Mouse (Mus musculus): ENCODE measurements around the gene Nat8f5. TPM values are rescaled to one million over a fixed set of nuclear protein-coding genes. Genes with fewer than 3 reads are reported as not detected.
"Not testable (repeated sequence)": the region's sequence is repeated elsewhere in the genome, so short reads cannot be mapped to it uniquely, and the experiment has no call there.

The Nat8f5 gene
- polyA plus RNA-seq, 1 experiment from 2014 or later, result not detected

GRCm38 (mm10) chr6:85835104-85835503 lies 14.3 kb upstream of the Nat8f5 start:
- not testable (repeated sequence) for H3K27me3 ChIP-seq; H3K9ac ChIP-seq (replicated peaks); H3K4me2 ChIP-seq; H3K27ac ChIP-seq; H3K4me3 ChIP-seq (replicated peaks); ATAC-seq (ENCODE audit: insufficient number of reproducible peaks, insufficient read depth, low FRiP score, low TSS enrichment, low read depth); H3K9me3 ChIP-seq; H3K4me1 ChIP-seq (replicated peaks); H3K36me3 ChIP-seq
- 71% methylated on average over 1 of the region's 2 CpGs for WGBS

DNA sequence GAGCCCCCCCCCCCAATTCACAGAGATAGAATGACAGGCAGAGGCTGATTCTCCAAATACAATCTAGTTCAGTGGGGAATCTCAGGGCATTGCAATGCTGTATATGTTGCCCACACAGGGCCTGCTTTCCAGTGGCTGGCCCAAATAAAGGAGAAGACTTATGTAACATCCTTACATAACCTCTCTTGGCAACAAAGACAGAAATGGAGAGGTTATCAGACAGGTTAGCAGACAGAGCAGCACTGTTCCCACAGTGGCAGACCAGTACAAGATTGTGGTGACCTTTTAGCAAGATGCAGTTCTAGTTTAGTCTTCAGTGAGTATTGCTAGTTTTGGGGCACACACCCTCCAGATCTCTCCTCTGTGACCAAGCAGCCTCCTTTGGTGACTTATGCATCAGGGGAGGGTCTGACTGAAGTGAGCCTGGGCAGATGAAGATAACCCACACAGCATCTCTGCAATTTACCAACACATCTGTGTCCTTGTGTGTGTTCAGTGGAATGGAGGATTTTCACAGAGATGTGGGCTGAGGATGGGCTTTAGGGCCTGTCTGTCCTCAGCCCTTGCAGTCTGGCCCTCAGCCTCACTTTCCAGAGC lies 13.8 kb upstream of the Nat8f5 start:
- H3K27ac ChIP-seq; ATAC-seq (ENCODE audit: insufficient number of reproducible peaks, insufficient read depth, low FRiP score, low TSS enrichment, low read depth); H3K9ac ChIP-seq (replicated peaks); H3K4me1 ChIP-seq (replicated peaks); H3K9me3 ChIP-seq; H3K4me2 ChIP-seq; H3K36me3 ChIP-seq; H3K4me3 ChIP-seq (replicated peaks); H3K27me3 ChIP-seq: not testable (repeated sequence)

DNA sequence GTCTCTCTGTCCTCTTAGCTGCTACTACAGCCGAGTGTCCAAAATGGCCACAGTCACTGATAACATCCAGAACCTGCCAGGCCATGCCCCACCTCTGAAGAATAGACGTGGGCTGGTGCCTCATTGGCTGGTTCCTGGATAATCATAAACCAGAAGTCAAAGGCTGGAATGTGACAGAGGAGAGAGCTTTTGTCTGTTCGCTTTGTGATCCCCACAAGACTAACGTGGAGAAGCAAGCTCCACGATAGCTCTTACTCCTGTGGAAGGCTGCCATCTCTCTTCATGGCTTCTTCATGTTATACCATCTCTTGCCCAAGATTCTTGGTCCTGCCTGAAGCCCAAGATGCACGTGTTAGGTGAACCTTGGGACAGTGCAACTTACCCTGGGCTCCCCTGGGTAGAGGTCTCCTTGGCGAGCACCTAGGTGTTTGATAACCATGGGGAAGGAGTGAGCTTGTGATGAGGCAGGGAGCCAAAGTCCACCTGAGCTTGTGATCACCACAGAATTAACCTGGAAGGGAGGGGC lies 11.1 kb upstream of the Nat8f5 start, which contains the start of gene Nat8:
Gene Nat8, minus strand, starts transcription at position 287 of the 526 bp plus-strand sequence.
- H3K27ac ChIP-seq, result no peak within 1 kb of the TSS
- ATAC-seq (ENCODE audit: insufficient number of reproducible peaks, insufficient read depth, low FRiP score, low TSS enrichment, low read depth), result no peak
- no peak within 1 kb of the TSS for H3K9ac ChIP-seq (replicated peaks)
- H3K4me3 ChIP-seq (replicated peaks), result no peak within 1 kb of the TSS
- no peaks in the 10 kb centered on the region for H3K9me3 ChIP-seq
- peaks cover 5% of the 10 kb centered on the region; the same call in 1 of the 2 replicates for H3K4me1 ChIP-seq (replicated peaks)
- no peaks in the 10 kb centered on the region for H3K27me3 ChIP-seq
- no peak within 1 kb of the TSS for H3K4me2 ChIP-seq
- 81% methylated on average over 7 of the region's 7 CpGs for WGBS
- H3K36me3 ChIP-seq, result no peaks in the 10 kb centered on the region

DNA sequence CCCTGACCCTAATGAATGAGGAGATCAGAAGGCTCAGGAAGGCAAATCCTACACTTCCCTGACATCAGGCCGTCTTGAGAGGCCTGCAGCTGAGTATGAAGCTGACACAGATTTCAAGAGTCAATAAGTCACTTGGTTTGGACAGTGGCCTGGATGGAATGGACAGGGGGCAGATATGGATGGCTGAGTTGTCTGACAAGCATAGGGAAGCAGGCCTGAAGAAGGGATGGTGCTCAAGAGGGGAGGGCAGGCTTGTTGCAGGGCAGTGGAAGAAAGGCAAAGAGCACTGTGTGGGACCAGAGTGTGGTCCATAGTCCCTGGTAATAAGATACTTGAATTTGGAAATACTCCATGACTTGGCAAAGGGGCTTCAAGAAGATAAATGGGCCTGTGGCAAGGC lies 8.7 kb upstream of the Nat8f5 start:
- ATAC-seq (ENCODE audit: insufficient number of reproducible peaks, insufficient read depth, low FRiP score, low TSS enrichment, low read depth), result no peak
- peaks cover 5% of the 10 kb centered on the region; the same call in 1 of the 2 replicates for H3K4me1 ChIP-seq (replicated peaks)
- no peaks in the 10 kb centered on the region for H3K36me3 ChIP-seq
- H3K27ac ChIP-seq, result no peak overlapping the region
- 49% methylated on average over 1 of the region's 1 CpGs for WGBS
- H3K4me3 ChIP-seq (replicated peaks), result no peak overlapping the region
- H3K4me2 ChIP-seq, result no peak overlapping the region
- no peaks in the 10 kb centered on the region for H3K9me3 ChIP-seq
- H3K9ac ChIP-seq (replicated peaks), result no peak overlapping the region
- no peaks in the 10 kb centered on the region for H3K27me3 ChIP-seq

GRCm38 (mm10) chr6:85825886-85826285 lies 5.1 kb upstream of the Nat8f5 start:
- Histone ChIP-seq H3K9me3 (no peaks in the 10 kb centered on the region), H3K4me2 (no peak overlapping the region), H3K36me3 (no peaks in the 10 kb centered on the region), H3K27me3 (no peaks in the 10 kb centered on the region), H3K9ac (replicated peaks) (no peak overlapping the region), H3K4me1 (replicated peaks) (no peaks in the 10 kb centered on the region), H3K4me3 (replicated peaks) (no peak overlapping the region), H3K27ac (no peak overlapping the region)
- no peak for ATAC-seq (ENCODE audit: insufficient number of reproducible peaks, insufficient read depth, low FRiP score, low TSS enrichment, low read depth)
- WGBS, result 84% methylated on average over 2 of the region's 2 CpGs

DNA sequence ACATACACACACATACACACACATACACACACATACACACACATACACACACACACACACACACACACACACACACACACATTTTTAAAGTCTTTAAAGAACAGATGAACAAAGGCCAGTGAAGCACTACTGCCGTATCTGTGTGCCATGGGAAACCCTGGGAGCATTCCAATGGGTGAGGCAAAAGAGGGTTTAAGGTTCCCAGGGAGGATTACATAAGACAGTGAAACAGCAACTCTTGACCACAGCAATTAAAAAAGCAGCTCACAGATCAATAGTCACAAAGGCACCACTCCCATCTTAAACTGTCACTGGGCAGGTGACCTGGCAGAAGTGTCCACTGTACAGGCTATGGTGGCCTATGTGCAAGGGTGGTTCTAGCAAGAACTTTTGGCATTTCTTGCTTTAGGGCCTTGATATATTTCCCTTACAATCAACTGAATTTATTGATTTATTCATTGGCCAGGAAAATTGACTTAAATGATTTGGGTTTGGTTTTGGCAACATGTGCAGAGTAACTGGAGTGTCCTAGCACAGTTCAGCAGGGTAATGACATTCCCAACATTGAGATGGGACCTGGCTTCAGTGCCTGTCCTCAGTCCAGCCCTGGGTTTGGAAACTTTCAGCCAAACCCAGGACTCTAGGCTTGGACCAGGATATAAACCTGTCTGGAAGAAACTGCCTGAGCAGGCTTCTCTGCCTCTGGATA lies 2.8 kb upstream of the Nat8f5 start:
- no peak overlapping the region for H3K9ac ChIP-seq (replicated peaks)
- H3K4me3 ChIP-seq (replicated peaks), result no peak overlapping the region
- no peak overlapping the region for H3K27ac ChIP-seq
- H3K9me3 ChIP-seq, result no peaks in the 10 kb centered on the region
- no peak for ATAC-seq (ENCODE audit: insufficient number of reproducible peaks, insufficient read depth, low FRiP score, low TSS enrichment, low read depth)
- H3K4me2 ChIP-seq, result no peak overlapping the region
- H3K36me3 ChIP-seq, result no peaks in the 10 kb centered on the region
- H3K4me1 ChIP-seq (replicated peaks), result no peaks in the 10 kb centered on the region
- WGBS, result 90% methylated on average over 1 of the region's 1 CpGs
- no peaks in the 10 kb centered on the region for H3K27me3 ChIP-seq

DNA sequence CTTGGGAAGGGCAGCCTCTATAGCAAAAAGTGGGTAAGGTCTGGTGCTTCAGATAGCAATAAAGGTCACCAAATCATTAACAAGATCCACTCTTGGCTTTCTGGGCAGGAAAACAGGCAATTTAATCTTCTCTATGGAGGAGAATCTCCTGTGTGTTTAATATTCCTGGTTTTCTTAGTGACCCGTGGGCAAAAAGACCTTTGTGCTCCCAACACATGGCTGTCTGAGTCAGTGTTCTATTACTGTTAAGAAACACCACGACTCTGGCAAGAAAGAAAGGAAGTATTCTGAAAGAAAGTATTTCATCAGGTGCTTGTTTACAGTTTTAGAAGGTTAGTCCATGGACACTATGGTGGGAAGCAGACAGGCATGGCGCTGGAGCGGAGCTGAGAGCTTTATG lies 1.5 kb upstream of the Nat8f5 start:
- no peak for ATAC-seq (ENCODE audit: insufficient number of reproducible peaks, insufficient read depth, low FRiP score, low TSS enrichment, low read depth)
- WGBS, result 87% methylated on average over 4 of the region's 4 CpGs
- H3K4me1 ChIP-seq (replicated peaks), result no peaks in the 10 kb centered on the region

GRCm38 (mm10) chr6:85818338-85818737 lies 2.4 kb downstream of the Nat8f5 start:
- WGBS, result 42% methylated on average over 1 of the region's 1 CpGs
- Histone ChIP-seq H3K9ac (replicated peaks) (no peak overlapping the region), H3K4me2 (no peak overlapping the region), H3K4me1 (replicated peaks) (no peaks in the 10 kb centered on the region), H3K9me3 (no peaks in the 10 kb centered on the region), H3K36me3 (no peaks in the 10 kb centered on the region), H3K4me3 (replicated peaks) (no peak overlapping the region), H3K27ac (no peak overlapping the region), H3K27me3 (no peaks in the 10 kb centered on the region)
- no peak for ATAC-seq (ENCODE audit: insufficient number of reproducible peaks, insufficient read depth, low FRiP score, low TSS enrichment, low read depth)

More for the DNA sequence above, 1.5 kb upstream of the Nat8f5 start:
- no peak overlapping the region for H3K27ac ChIP-seq
- H3K9me3 ChIP-seq, result no peaks in the 10 kb centered on the region
- H3K27me3 ChIP-seq, result no peaks in the 10 kb centered on the region
- H3K9ac ChIP-seq (replicated peaks), result no peak overlapping the region
- no peaks in the 10 kb centered on the region for H3K36me3 ChIP-seq
- H3K4me3 ChIP-seq (replicated peaks), result no peak overlapping the region
- H3K4me2 ChIP-seq, result no peak overlapping the region

- no peak for ATAC-seq (ENCODE audit: insufficient number of reproducible peaks, insufficient read depth, low FRiP score, low TSS enrichment, low read depth)
- WGBS, result 76% methylated on average over 2 of the region's 2 CpGs
- no peaks in the 10 kb centered on the region for H3K9me3 ChIP-seq
- no peaks in the 10 kb centered on the region for H3K36me3 ChIP-seq
- no peaks in the 10 kb centered on the region for H3K27me3 ChIP-seq
- H3K4me1 ChIP-seq (replicated peaks), result no peaks in the 10 kb centered on the region
- H3K9ac ChIP-seq (replicated peaks), result no peak overlapping the region
- H3K27ac ChIP-seq, result no peak overlapping the region
- H3K4me2 ChIP-seq, result no peak overlapping the region
- H3K4me3 ChIP-seq (replicated peaks), result no peak overlapping the region
Measured at GRCm38 (mm10) chr6:85813339-85813738, 7.4 kb downstream of the Nat8f5 start.

GRCm38 (mm10) chr6:85810942-85811537 lies 9.7 kb downstream of the Nat8f5 start:
- H3K9ac ChIP-seq (replicated peaks); ATAC-seq (ENCODE audit: insufficient number of reproducible peaks, insufficient read depth, low FRiP score, low TSS enrichment, low read depth); H3K4me3 ChIP-seq (replicated peaks); H3K36me3 ChIP-seq; H3K9me3 ChIP-seq; H3K27me3 ChIP-seq; H3K27ac ChIP-seq; H3K4me2 ChIP-seq; H3K4me1 ChIP-seq (replicated peaks): not testable (repeated sequence)
- 41% methylated on average over 3 of the region's 3 CpGs for WGBS

- not testable (repeated sequence) for ATAC-seq (ENCODE audit: insufficient number of reproducible peaks, insufficient read depth, low FRiP score, low TSS enrichment, low read depth)
Measured at GRCm38 (mm10) chr6:85810514-85810913, 10.3 kb downstream of the Nat8f5 start.

More at GRCm38 (mm10) chr6:85810514-85810913, 10.3 kb downstream of the Nat8f5 start:
- H3K4me2 ChIP-seq; H3K27ac ChIP-seq; H3K27me3 ChIP-seq; H3K4me3 ChIP-seq (replicated peaks); H3K9me3 ChIP-seq; H3K36me3 ChIP-seq; H3K4me1 ChIP-seq (replicated peaks); H3K9ac ChIP-seq (replicated peaks): not testable (repeated sequence)
- 88% methylated on average over 3 of the region's 3 CpGs for WGBS

Measured in limb, embryonic 12.5 days (tissue).